Mouse (Mus musculus) thymus, postnatal 25 days (tissue): ENCODE measurements around the gene Pipox.

Experiments used
- DNase-seq: peaks from one replicate; pipeline ENCODE4 v3.0.0; 2022

Gene Pipox

GRCm38 (mm10) chr11:77893787-77894718 is at the start of gene Pipox:
Gene Pipox (minus strand): TSS chr11:77894096.
- peak; percentile 24 for DNase-seq

- DNase-seq = no peak
Measured at GRCm38 (mm10) chr11:77942230-77942629, 48.3 kb upstream of the Pipox start.

GRCm38 (mm10) chr11:77937649-77938410 is 43.9 kb upstream of the Pipox start:
- DNase-seq = no peak

- no peak for DNase-seq
Measured at GRCm38 (mm10) chr11:77936846-77937245, 43.0 kb upstream of the Pipox start.

GRCm38 (mm10) chr11:77934568-77935311 is 40.8 kb upstream of the Pipox start:
- DNase-seq = no peak

- no peak for DNase-seq
Measured at GRCm38 (mm10) chr11:77934111-77934521, 40.2 kb upstream of the Pipox start.

GRCm38 (mm10) chr11:77932576-77932975 is 38.7 kb upstream of the Pipox start:
- no peak for DNase-seq

- no peak for DNase-seq
Measured at GRCm38 (mm10) chr11:77931541-77932433, 37.9 kb upstream of the Pipox start.

- DNase-seq = peak; percentile 82
Measured at GRCm38 (mm10) chr11:77930751-77931540, 37.0 kb upstream of the Pipox start, which contains the start of gene Sez6. Gene Sez6 (plus strand): TSS chr11:77930800.

- DNase-seq = no peak
Measured at GRCm38 (mm10) chr11:77927837-77928236, 33.9 kb upstream of the Pipox start.

DNA sequence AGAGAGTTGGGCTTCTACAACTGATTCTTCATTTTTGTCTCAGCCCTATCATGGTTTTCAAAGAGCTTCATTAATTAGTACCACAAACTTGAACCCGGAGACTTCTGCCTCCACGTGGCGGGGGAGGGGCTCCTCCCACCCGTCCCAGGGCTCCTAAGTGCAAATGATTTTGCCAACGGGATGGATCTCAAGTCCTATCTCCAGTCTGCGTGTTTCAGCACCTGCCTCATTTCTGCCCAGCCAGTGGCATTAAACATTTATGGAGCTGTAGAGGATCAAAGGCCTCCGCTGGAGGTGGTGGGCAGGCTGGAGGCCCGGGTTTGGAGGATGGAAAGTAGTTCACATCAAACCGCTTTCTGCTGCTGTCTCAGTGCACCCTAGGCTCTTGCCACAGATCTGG is 32.8 kb upstream of the Pipox start:
- no peak for DNase-seq

DNA sequence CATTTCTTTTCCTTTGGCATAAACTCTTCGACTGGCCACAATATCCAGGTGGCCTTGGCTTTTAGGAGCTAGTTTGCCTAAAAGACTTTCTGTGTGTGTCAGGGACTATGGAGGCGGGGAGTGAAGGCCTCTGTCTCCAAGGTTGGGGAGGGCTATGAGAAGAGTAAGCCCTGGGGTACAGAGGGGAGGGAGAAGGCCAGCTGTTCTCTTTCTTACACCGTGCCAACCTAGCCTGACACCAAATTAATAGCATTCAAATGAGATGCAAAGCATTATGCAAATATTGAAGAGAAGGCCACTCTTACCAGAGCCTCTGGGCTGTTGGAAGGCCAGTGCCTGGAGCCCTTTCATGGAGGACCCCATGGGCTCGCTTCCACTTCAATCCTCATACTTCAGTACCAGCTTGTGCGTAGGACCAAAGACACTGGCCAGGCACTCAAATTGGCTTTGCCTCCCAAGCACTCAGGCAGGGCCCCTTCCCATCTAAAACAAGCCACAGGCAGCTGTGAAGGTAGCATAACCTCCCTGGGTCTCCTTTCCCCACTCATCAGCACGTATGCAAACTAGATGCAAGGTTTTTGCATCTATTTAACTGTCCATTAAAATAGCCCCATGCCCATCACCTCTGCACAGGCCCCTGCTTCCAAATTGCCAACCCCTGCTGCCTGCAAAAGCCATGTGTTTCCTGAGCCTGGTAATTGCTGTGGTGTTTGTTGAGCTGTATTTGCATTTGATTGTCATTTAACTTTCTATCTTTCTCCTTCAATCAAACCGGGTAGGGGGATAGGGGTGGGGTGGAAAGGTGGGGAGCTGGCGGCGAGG is 32.2 kb upstream of the Pipox start:
- no peak for DNase-seq

GRCm38 (mm10) chr11:77923285-77923684 is 29.4 kb upstream of the Pipox start:
- no peak for DNase-seq

- DNase-seq = no peak
Measured at GRCm38 (mm10) chr11:77917166-77917565, 23.3 kb upstream of the Pipox start.

- no peak for DNase-seq
Measured at GRCm38 (mm10) chr11:77916741-77917140, 22.8 kb upstream of the Pipox start.

- no peak for DNase-seq
Measured at GRCm38 (mm10) chr11:77914598-77915260, 20.8 kb upstream of the Pipox start.

GRCm38 (mm10) chr11:77913505-77913904 is 19.6 kb upstream of the Pipox start:
- DNase-seq = no peak

- DNase-seq = no peak
Measured at GRCm38 (mm10) chr11:77909776-77910175, 15.9 kb upstream of the Pipox start.

- no peak for DNase-seq
Measured at GRCm38 (mm10) chr11:77909376-77909775, 15.5 kb upstream of the Pipox start.

DNA sequence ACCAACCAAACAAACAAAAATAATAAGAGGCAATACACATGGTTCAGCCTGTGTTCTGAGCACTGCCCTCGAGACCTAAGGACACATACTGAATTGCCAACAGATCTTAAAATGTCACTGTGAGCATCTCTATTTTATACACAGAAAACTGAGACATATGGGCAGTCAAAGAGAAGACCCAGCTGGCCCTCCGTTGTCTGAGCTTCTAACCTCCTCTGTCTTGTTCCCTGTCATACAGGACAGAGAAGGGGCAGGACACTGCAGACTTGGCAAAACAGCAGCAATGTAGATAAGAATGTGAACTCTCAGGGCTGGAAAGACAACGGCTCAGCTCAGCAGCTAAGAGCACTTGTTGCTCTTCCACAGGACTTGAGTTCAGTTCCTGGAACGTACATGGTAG is 14.6 kb upstream of the Pipox start:
- DNase-seq = no peak
